Mouse (Mus musculus) lung, adult 2 months (tissue): ENCODE measurements at regions not wholly inside any gene's neighbourhood (a gene's known extent, or its start where the extent isn't known, plus 50 kb on each side); places are given as distances from the start of the nearest gene placed in this dataset.

Experiments used
- CTCF ChIP-seq: fragments of 200-500 bp; IDR thresholded peaks from 2 replicates; pipeline ENCODE4 v1.5.1; 2011; ENCODE audit warnings: mild to moderate bottlenecking, low read length, control low read depth; ENCODE audit not compliant: insufficient read depth
- POLR2A ChIP-seq: fragments of 200-500 bp; IDR thresholded peaks from 2 replicates; pipeline ENCODE4 v1.6.1; 2011; ENCODE audit warnings: low read depth, mild to moderate bottlenecking, control low read depth, low read length, borderline replicate concordance; ENCODE audit errors: extremely low read depth

DNA sequence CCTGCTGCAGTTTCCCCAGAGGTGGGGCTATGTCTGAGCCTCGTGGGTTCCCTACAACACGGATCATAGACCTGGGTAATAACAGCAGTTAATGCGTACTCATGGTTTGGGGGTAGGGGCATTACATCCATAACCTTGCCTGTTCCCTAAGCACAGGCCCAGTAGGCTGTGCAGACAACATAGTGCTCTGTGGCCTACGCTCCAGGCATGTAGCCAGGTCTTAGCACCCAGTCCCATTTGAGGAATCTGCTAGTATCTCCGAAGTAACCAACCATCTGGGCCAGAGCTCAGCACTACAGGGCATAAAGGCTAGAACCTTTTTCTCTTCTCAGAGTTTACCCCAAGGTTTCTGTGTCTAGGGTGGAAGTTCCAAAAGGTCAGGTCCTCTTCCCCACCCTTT, 111.4 kb upstream of the Gli2 start:
- TF ChIP-seq POLR2A (no peak), CTCF (no peak)
